Mouse (Mus musculus) stomach, embryonic 15.5 days (tissue): ENCODE measurements around the gene Lrrc4. TPM values are rescaled to one million over a fixed set of nuclear protein-coding genes. Genes with fewer than 3 reads are reported as not detected.

ENCODE experiments used
- ATAC-seq: fragments of 200-750 bp; cut with Nextera tagmentation; 2 replicates; pipeline ENCODE4 v1.8.0; 2017; ENCODE audit warnings: low read depth, moderate number of reproducible peaks, moderate TSS enrichment; ENCODE audit not compliant: insufficient read depth, low FRiP score
- H3K27ac ChIP-seq: fragments of 300-500 bp; sonication (generic); 2 replicates; pipeline ENCODE4 v1.5.1; 2015; ENCODE audit warnings: mild to moderate bottlenecking, inconsistent platforms
- H3K27me3 ChIP-seq: fragments of 300-500 bp; sonication (generic); replicated peaks from 2 replicates; pipeline ENCODE4 v1.6.1; 2015; ENCODE audit warnings: inconsistent platforms
- H3K36me3 ChIP-seq: fragments of 300-500 bp; sonication (generic); 2 replicates; pipeline ENCODE4 v1.6.1; 2015; ENCODE audit warnings: inconsistent platforms
- H3K4me1 ChIP-seq: fragments of 300-500 bp; sonication (generic); 2 replicates; pipeline ENCODE4 v1.6.1; 2015; ENCODE audit warnings: inconsistent platforms
- H3K4me2 ChIP-seq: fragments of 300-500 bp; sonication (generic); 2 replicates; pipeline ENCODE4 v1.6.1; 2015; ENCODE audit warnings: mild to moderate bottlenecking, inconsistent platforms
- H3K4me3 ChIP-seq: fragments of 300-500 bp; sonication (generic); replicated peaks from 2 replicates; pipeline ENCODE4 v1.5.1; 2015; ENCODE audit warnings: inconsistent platforms
- H3K9ac ChIP-seq: fragments of 300-500 bp; sonication (generic); 2 replicates; pipeline ENCODE4 v1.6.1; 2015; ENCODE audit warnings: inconsistent platforms
- H3K9me3 ChIP-seq: fragments of 300-500 bp; sonication (generic); 2 replicates; pipeline ENCODE4 v1.6.1; 2016; ENCODE audit warnings: inconsistent platforms
- WGBS: fragments of 180-500 bp; shearing (Covaris S2); methylation state at CpG from one replicate; pipeline ENCODE4 v1.1.7; 2015; 5-methylcytosine and 5-hydroxymethylcytosine counted together
- polyA plus RNA-seq: library from polyadenylated mRNA; unstranded; fragments of >200 nt; fragmentation: Nextera tagmentation; extraction: Ambion mirVana; gene quantifications from 2 replicates; pipeline ENCODE4 v1.2.1, GENCODE M21; 2015

Gene Lrrc4
- 0.41 and 0.70 TPM in 2 replicates for polyA plus RNA-seq

GRCm38 (mm10) chr6:28831011-28831853, at the start of gene Lrrc4:
Gene Lrrc4, minus strand, starts transcription at chr6:28831747.
- Histone ChIP-seq H3K9me3 (no peaks in the 10 kb centered on the region), H3K4me3 (peak within 1 kb of the TSS; percentile 58), H3K27ac (no peak within 1 kb of the TSS), H3K4me2 (peak within 1 kb of the TSS; percentile 100), H3K4me1 (peaks cover 25% of the 10 kb centered on the region), H3K27me3 (peaks cover 8% of the 10 kb centered on the region), H3K36me3 (no peaks in the 10 kb centered on the region), H3K9ac (peak within 1 kb of the TSS; percentile 39; the same call in 1 of the 2 replicates)
- no peak for ATAC-seq
- 49% methylated on average over 27 of the region's 27 CpGs for WGBS

GRCm38 (mm10) chr6:28880909-28881308, 49.4 kb upstream of the Lrrc4 start:
- Histone ChIP-seq H3K9ac (no peak overlapping the region), H3K36me3 (peaks cover 13% of the 10 kb centered on the region; the same call in 1 of the 2 replicates), H3K9me3 (no peaks in the 10 kb centered on the region), H3K27me3 (no peaks in the 10 kb centered on the region), H3K4me3 (no peak overlapping the region), H3K4me1 (peaks cover 10% of the 10 kb centered on the region; the same call in 1 of the 2 replicates), H3K4me2 (no peak overlapping the region), H3K27ac (no peak overlapping the region)
- WGBS, result 71% methylated on average over 4 of the region's 4 CpGs
- no peak for ATAC-seq

GRCm38 (mm10) chr6:28879315-28879714, 47.8 kb upstream of the Lrrc4 start:
- Histone ChIP-seq H3K9ac (no peak overlapping the region), H3K27me3 (no peaks in the 10 kb centered on the region), H3K4me3 (no peak overlapping the region), H3K36me3 (peaks cover 9% of the 10 kb centered on the region; the same call in 1 of the 2 replicates), H3K4me1 (peaks cover 10% of the 10 kb centered on the region; the same call in 1 of the 2 replicates), H3K27ac (no peak overlapping the region), H3K4me2 (no peak overlapping the region), H3K9me3 (no peaks in the 10 kb centered on the region)
- no peak for ATAC-seq
- 67% methylated on average over 8 of the region's 8 CpGs for WGBS

GRCm38 (mm10) chr6:28877945-28878666, 46.6 kb upstream of the Lrrc4 start:
- Histone ChIP-seq H3K27me3 (no peaks in the 10 kb centered on the region), H3K4me3 (no peak overlapping the region), H3K4me1 (peaks cover 14% of the 10 kb centered on the region; the same call in 1 of the 2 replicates), H3K4me2 (no peak overlapping the region), H3K9ac (no peak overlapping the region), H3K36me3 (no peaks in the 10 kb centered on the region), H3K27ac (no peak overlapping the region), H3K9me3 (no peaks in the 10 kb centered on the region)
- 39% methylated on average over 7 of the region's 7 CpGs for WGBS
- ATAC-seq, result no peak

GRCm38 (mm10) chr6:28876492-28876891, 44.9 kb upstream of the Lrrc4 start:
- H3K9ac ChIP-seq, result no peak overlapping the region
- no peaks in the 10 kb centered on the region for H3K9me3 ChIP-seq
- no peak overlapping the region for H3K4me2 ChIP-seq
- no peaks in the 10 kb centered on the region for H3K27me3 ChIP-seq
- 69% methylated on average over 3 of the region's 3 CpGs for WGBS
- no peak overlapping the region for H3K4me3 ChIP-seq
- no peak for ATAC-seq
- H3K4me1 ChIP-seq, result peaks cover 14% of the 10 kb centered on the region; the same call in 1 of the 2 replicates
- H3K27ac ChIP-seq, result no peak overlapping the region
- no peaks in the 10 kb centered on the region for H3K36me3 ChIP-seq

GRCm38 (mm10) chr6:28875333-28875732, 43.8 kb upstream of the Lrrc4 start:
- no peaks in the 10 kb centered on the region for H3K9me3 ChIP-seq
- no peak overlapping the region for H3K27ac ChIP-seq
- H3K36me3 ChIP-seq, result no peaks in the 10 kb centered on the region
- 77% methylated on average over 1 of the region's 1 CpGs for WGBS
- H3K9ac ChIP-seq, result no peak overlapping the region
- ATAC-seq, result no peak
- no peak overlapping the region for H3K4me3 ChIP-seq
- H3K4me2 ChIP-seq, result no peak overlapping the region
- peaks cover 14% of the 10 kb centered on the region; the same call in 1 of the 2 replicates for H3K4me1 ChIP-seq
- no peaks in the 10 kb centered on the region for H3K27me3 ChIP-seq

- ATAC-seq, result no peak
- H3K4me2 ChIP-seq, result no peak overlapping the region
- H3K27me3 ChIP-seq, result no peaks in the 10 kb centered on the region
- peaks cover 14% of the 10 kb centered on the region; the same call in 1 of the 2 replicates for H3K4me1 ChIP-seq
- WGBS, result 88% methylated on average over 5 of the region's 5 CpGs
- H3K9me3 ChIP-seq, result no peaks in the 10 kb centered on the region
- H3K9ac ChIP-seq, result no peak overlapping the region
- H3K36me3 ChIP-seq, result no peaks in the 10 kb centered on the region
- H3K27ac ChIP-seq, result no peak overlapping the region
- H3K4me3 ChIP-seq, result no peak overlapping the region
Observed at GRCm38 (mm10) chr6:28874759-28875158, 43.2 kb upstream of the Lrrc4 start.

GRCm38 (mm10) chr6:28874053-28874452, 42.5 kb upstream of the Lrrc4 start:
- H3K9me3 ChIP-seq, result no peaks in the 10 kb centered on the region
- H3K36me3 ChIP-seq, result no peaks in the 10 kb centered on the region
- H3K27me3 ChIP-seq, result no peaks in the 10 kb centered on the region
- no peak overlapping the region for H3K27ac ChIP-seq
- H3K4me2 ChIP-seq, result no peak overlapping the region
- ATAC-seq, result no peak
- WGBS, result 66% methylated on average over 11 of the region's 11 CpGs
- no peak overlapping the region for H3K4me3 ChIP-seq
- H3K4me1 ChIP-seq, result peaks cover 16% of the 10 kb centered on the region; the same call in 1 of the 2 replicates
- no peak overlapping the region for H3K9ac ChIP-seq

- Histone ChIP-seq H3K9me3 (no peaks in the 10 kb centered on the region), H3K4me2 (no peak overlapping the region), H3K27ac (no peak overlapping the region), H3K9ac (no peak overlapping the region), H3K36me3 (no peaks in the 10 kb centered on the region), H3K4me3 (no peak overlapping the region), H3K4me1 (peaks cover 15% of the 10 kb centered on the region; the same call in 1 of the 2 replicates), H3K27me3 (no peaks in the 10 kb centered on the region)
- no peak for ATAC-seq
- 98% methylated on average over 3 of the region's 3 CpGs for WGBS
Observed at GRCm38 (mm10) chr6:28872421-28872795, 40.9 kb upstream of the Lrrc4 start.

GRCm38 (mm10) chr6:28871725-28872420, 40.3 kb upstream of the Lrrc4 start:
- no peak overlapping the region for H3K27ac ChIP-seq
- no peak overlapping the region for H3K4me2 ChIP-seq
- ATAC-seq, result no peak
- 75% methylated on average over 5 of the region's 5 CpGs for WGBS
- peaks cover 16% of the 10 kb centered on the region; the same call in 1 of the 2 replicates for H3K4me1 ChIP-seq
- no peaks in the 10 kb centered on the region for H3K36me3 ChIP-seq
- H3K9me3 ChIP-seq, result no peaks in the 10 kb centered on the region
- no peak overlapping the region for H3K9ac ChIP-seq
- H3K4me3 ChIP-seq, result no peak overlapping the region
- no peaks in the 10 kb centered on the region for H3K27me3 ChIP-seq

- H3K9me3 ChIP-seq, result no peaks in the 10 kb centered on the region
- 51% methylated on average over 2 of the region's 2 CpGs for WGBS
- H3K27me3 ChIP-seq, result no peaks in the 10 kb centered on the region
- no peak overlapping the region for H3K4me3 ChIP-seq
- H3K27ac ChIP-seq, result peak overlapping the region; percentile 80
- no peak overlapping the region for H3K4me2 ChIP-seq
- ATAC-seq, result peak; percentile 85
- H3K36me3 ChIP-seq, result no peaks in the 10 kb centered on the region
- peaks cover 19% of the 10 kb centered on the region; the same call in 1 of the 2 replicates for H3K4me1 ChIP-seq
- H3K9ac ChIP-seq, result no peak overlapping the region
Observed at GRCm38 (mm10) chr6:28867516-28868251, 36.1 kb upstream of the Lrrc4 start.
